Mouse (Mus musculus) retina, postnatal 1 day (tissue): ENCODE measurements around the gene Ifnz.
"Not testable (repeated sequence)": the region's sequence is repeated elsewhere in the genome, so short reads cannot be mapped to it uniquely, and the experiment has no call there.

ENCODE experiments used
- DNase-seq: peaks from one replicate; pipeline ENCODE4 v3.0.0-alpha.2; 2012

Ifnz gene

DNA sequence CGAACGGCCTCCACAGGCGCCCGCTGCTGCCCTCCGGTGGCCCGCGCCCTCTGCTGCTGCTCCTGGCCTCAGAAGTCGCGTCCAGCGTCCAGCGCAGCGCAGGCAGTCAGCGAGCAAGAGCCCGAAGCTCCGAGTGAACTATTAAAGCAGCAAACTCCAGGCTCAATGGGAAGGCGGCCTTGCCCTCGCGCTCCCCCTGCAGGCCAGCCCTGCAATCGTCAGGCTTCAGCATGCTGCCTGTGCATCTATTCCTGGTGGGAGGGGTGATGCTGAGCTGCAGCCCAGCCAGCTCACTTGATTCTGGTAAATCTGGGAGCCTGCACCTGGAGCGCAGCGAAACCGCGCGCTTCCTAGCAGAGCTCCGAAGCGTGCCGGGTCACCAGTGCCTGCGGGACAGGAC lies 6.5 kb downstream of the Ifnz start, which contains the start of gene Gm13277:
Gm13277 (plus strand) TSS at position 231 of the 400 bp plus-strand sequence.
- DNase-seq: not testable (repeated sequence)

DNA sequence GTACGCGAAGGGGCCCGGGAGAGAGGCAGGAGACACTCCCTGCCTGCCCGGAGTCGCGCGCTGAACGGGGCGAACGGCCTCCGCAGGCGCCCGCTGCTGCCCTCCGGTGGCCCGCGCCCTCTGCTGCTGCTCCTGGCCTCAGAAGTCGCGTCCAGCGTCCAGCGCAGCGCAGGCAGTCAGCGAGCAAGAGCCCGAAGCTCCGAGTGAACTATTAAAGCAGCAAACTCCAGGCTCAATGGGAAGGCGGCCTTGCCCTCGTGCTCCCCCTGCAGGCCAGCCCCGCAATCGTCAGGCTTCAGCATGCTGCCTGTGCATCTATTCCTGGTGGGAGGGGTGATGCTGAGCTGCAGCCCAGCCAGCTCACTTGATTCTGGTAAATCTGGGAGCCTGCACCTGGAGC lies 9.3 kb downstream of the Ifnz start, which contains the start of gene Gm13278:
Gm13278 (plus strand) TSS at position 301 of the 400 bp plus-strand sequence.
- DNase-seq: not testable (repeated sequence)

DNA sequence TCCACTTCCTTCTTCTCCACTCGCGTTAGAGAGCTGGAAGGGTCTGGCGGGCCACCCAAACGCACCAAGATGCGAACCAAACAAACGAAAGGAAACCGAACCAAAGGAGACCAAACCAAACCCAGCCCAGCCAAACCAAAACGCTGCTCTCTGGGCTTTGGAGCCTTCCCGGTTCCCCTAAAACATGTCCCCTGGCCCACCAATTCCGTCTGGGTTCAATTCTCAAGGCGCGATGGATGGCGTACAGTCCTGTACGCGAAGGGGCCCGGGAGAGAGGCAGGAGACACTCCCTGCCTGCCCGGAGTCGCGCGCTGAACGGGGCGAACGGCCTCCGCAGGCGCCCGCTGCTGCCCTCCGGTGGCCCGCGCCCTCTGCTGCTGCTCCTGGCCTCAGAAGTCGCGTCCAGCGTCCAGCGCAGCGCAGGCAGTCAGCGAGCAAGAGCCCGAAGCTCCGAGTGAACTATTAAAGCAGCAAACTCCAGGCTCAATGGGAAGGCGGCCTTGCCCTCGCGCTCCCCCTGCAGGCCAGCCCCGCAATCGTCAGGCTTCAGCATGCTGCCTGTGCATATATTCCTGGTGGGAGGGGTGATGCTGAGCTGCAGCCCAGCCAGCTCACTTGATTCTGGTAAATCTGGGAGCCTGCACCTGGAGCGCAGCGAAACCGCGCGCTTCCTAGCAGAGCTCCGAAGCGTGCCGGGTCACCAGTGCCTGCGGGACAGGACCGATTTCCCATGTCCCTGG lies 12.2 kb downstream of the Ifnz start, which contains the start of gene Gm13275:
Gm13275 (plus strand) TSS at position 552 of the 740 bp plus-strand sequence.
- DNase-seq: not testable (repeated sequence)

DNA sequence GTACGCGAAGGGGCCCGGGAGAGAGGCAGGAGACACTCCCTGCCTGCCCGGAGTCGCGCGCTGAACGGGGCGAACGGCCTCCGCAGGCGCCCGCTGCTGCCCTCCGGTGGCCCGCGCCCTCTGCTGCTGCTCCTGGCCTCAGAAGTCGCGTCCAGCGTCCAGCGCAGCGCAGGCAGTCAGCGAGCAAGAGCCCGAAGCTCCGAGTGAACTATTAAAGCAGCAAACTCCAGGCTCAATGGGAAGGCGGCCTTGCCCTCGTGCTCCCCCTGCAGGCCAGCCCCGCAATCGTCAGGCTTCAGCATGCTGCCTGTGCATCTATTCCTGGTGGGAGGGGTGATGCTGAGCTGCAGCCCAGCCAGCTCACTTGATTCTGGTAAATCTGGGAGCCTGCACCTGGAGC lies 15.2 kb downstream of the Ifnz start, which contains the start of gene Gm13279:
Gm13279 (plus strand) TSS at position 301 of the 400 bp plus-strand sequence.
- DNase-seq: not testable (repeated sequence)

DNA sequence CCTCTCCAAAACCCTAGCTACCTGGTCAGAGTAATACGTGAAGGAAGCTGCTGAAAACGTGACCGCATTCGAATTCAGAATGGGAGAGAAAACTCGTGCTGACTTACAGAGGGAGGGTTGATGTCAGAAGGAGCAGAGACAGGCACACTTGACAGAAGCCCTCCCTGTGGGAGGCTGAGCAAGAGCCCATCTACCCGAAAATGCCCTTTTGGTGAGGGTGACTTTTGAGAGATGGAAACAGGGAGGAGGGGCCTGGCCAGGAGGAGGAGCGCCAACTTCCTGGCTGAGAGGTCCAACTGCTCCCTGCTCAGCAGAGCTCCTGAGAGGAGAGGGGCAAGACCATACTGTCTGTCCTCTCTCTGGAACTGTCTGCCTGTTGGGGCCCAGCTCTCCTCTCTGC lies 17.4 kb downstream of the Ifnz start, which contains the start of gene Gm13285:
Gm13285 (plus strand) TSS at position 301 of the 400 bp plus-strand sequence.
- DNase-seq: not testable (repeated sequence)

DNA sequence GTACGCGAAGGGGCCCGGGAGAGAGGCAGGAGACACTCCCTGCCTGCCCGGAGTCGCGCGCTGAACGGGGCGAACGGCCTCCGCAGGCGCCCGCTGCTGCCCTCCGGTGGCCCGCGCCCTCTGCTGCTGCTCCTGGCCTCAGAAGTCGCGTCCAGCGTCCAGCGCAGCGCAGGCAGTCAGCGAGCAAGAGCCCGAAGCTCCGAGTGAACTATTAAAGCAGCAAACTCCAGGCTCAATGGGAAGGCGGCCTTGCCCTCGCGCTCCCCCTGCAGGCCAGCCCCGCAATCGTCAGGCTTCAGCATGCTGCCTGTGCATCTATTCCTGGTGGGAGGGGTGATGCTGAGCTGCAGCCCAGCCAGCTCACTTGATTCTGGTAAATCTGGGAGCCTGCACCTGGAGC lies 21.0 kb downstream of the Ifnz start, which contains the start of gene Gm13287:
Gm13287 (plus strand) TSS at position 301 of the 400 bp plus-strand sequence.
- not testable (repeated sequence) for DNase-seq

DNA sequence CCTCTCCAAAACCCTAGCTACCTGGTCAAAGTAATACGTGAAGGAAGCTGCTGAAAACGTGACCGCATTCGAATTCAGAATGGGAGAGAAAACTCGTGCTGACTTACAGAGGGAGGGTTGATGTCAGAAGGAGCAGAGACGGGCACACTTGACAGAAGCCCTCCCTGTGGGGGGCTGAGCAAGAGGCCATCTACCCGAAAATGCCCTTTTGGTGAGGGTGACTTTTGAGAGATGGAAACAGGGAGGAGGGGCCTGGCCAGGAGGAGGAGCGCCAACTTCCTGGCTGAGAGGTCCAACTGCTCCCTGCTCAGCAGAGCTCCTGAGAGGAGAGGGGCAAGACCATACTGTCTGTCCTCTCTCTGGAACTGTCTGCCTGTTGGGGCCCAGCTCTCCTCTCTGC lies 23.3 kb downstream of the Ifnz start, which contains the start of gene Gm13288:
Gm13288 (plus strand) TSS at position 301 of the 400 bp plus-strand sequence.
- DNase-seq: not testable (repeated sequence)

- DNase-seq: not testable (repeated sequence)
Measured at GRCm38 (mm10) chr4:88805761-88806160, 23.8 kb downstream of the Ifnz start.

DNA sequence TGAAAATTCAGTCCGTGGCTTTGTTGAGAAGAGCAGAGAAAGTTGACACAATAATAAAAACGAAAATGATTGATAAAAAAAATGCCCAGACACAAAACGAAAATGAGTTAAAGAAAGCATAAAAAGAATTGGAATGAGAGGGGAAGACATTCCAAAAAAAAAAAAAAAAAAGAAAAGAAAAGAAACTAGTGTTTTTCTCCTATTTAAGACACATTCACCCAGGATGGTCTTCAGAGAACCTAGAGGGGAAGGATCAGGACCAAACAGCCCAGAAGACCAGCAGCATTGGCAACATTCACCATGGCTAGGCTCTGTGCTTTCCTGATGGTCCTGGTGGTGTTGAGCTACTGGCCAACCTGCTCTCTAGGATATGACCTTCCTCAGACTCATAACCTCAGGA lies 34.0 kb downstream of the Ifnz start, which contains the start of gene Ifna7:
Ifna7 (plus strand) TSS at position 301 of the 400 bp plus-strand sequence.
- no peak for DNase-seq

DNA sequence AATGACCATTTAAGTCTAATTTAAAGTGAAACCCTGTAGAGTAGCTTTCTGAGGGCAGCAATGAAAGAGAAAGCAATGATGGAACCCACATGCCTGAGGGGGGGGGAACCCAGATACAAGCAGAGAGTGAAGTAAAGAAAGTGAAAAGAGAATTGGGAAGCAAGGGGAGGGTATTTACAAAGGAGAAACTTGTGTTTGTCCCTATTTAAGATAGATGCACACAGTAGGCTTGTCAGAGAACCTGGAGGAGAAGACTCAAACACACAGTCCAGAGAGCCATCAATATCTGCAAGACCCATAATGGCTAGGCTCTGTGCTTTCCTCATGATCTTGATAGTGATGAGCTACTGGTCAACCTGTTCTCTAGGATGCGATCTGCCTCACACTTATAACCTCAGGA lies 37.7 kb downstream of the Ifnz start, which contains the start of gene Ifna11:
Ifna11 (plus strand) TSS at position 301 of the 400 bp plus-strand sequence.
- DNase-seq: no peak

- peak; percentile 48 for DNase-seq
Measured at GRCm38 (mm10) chr4:88822995-88823394, 41.1 kb downstream of the Ifnz start.

GRCm38 (mm10) chr4:88827116-88827515 lies 45.2 kb downstream of the Ifnz start, which contains the start of gene Ifna6:
TSS of gene Ifna6 (plus strand) at chr4:88827416.
- not testable (repeated sequence) for DNase-seq

DNA sequence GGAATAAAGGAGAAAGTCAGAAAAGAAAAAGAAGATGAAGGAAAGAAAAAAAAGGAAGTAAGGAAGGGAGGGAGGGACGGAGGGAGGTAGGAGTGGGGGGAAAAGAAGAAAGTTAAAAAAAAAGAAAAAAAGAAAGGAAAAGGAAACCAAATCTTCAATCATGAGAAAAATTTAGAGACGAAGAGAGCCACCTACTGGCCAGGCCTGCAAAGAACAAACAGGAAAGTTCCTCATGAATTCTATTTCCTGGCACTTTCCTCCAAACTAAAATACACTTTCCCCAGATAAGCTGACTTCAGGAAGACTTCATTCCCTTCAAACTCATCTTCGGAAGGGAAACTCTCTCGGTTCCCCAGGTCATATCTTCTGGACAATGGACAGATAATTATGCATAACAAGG lies 48.6 kb downstream of the Ifnz start:
- DNase-seq: peak; percentile 26
